Mouse (Mus musculus) thymus, postnatal 36 days (tissue): ENCODE measurements around the gene Atf6.

Source experiments
- DNase-seq, 2 experiments: peaks; one replicate each; pipeline ENCODE4 v3.0.0; 2022; ENCODE audit warnings: mixed read lengths in 2 of 2

Gene Atf6

GRCm38 (mm10) chr1:170766997-170767396 is 100.6 kb downstream of the Atf6 start:
- DNase-seq, result no peak

DNA sequence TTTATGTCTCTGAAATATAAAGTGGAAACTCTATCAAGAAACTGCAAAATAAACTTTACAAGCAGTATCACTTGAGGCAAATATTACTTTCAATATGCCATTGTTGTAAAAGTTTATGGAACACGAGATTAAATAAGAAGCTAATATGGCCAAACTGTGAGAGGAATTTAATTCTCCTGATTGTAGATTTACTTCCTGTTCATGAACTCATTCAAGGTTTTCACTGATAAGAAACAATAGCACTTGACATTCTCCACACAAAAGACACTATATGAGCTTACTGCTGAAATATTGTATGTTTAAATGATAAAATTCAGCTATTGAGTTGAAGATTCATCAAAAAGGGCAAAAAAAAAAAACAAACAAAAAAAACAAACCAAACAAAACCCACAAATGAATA is 102.8 kb downstream of the Atf6 start:
- no peak for DNase-seq

GRCm38 (mm10) chr1:170761634-170762033 is 105.9 kb downstream of the Atf6 start:
- no peak for DNase-seq

GRCm38 (mm10) chr1:170753597-170753996 is 114.0 kb downstream of the Atf6 start:
- DNase-seq, result no peak

- no peak for DNase-seq
Observed at GRCm38 (mm10) chr1:170751797-170752196, 115.8 kb downstream of the Atf6 start.

- DNase-seq, result no peak
Observed at GRCm38 (mm10) chr1:170746523-170746922, 121.0 kb downstream of the Atf6 start.

DNA sequence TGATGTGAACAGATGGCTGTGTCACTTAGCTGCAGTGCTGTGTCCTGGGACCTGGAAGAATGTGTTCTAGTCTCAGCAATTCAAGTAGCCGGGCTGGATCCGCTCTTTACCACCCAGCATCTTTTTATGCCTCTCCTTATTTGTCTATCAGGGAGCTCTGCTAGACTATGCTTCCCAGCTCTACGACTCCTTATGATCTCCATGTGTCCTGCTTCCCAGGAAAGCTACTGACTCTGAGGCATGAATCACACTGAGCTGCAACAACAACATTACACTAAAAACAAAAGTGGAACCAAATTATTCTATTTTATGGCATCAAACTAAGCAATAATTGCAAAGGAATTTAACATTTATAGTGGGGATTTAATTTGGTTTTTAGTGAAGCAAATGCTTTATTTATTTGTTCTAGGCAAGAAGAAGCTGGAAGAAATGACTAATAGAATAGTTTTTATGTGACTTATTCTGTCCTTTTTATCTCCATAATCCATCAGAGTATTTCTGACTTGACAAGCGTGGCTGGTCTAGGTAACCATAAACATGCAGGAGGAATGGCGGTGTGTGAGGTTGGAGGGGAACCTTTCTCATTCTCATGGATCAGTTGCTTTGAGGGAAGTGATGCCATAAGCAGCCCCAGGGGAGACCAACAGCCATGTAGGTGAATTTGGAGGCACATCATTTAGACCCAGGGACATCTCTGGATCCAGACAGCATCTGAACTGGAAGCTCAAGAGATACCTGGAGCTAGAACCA is 125.9 kb downstream of the Atf6 start:
- DNase-seq, result no peak

GRCm38 (mm10) chr1:170734866-170735265 is 132.7 kb downstream of the Atf6 start:
- no peak for DNase-seq

- DNase-seq, result no peak
Observed at GRCm38 (mm10) chr1:170732596-170732890, 135.0 kb downstream of the Atf6 start.

DNA sequence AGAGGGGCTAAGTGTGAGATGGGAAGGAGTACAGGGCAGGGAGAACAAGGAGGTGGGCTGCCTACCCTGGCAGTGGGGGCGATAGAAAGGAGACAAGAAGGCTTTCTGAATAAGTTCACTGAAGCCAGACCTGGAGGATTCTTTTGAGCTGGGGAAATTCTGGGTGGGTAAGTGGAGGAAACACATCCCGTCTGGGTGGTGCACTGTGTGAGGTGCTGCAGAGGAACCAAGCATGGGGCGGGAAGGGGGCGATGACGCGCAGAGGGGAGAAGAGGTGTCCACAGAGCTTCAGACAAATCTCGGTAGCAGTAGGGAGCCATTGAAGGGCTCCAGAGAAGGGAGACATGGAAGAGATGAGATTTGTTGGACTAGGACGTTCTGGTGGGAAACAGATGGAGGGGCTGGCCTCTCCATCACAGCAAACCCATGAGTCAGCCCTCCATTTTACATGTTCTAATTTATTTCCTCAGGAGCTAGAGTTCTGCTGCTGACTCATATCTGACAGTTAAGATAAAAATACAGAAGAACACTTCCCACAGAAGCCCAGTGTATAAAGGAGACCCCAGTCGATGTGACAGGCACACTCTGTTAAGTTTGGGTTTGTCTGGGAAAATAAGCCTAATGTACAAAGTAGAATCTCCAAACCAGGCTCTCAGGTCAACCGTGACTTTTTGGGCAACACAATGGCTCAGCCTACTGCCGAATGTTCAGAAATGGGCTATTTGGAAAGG is 135.5 kb downstream of the Atf6 start:
- no peak for DNase-seq

DNA sequence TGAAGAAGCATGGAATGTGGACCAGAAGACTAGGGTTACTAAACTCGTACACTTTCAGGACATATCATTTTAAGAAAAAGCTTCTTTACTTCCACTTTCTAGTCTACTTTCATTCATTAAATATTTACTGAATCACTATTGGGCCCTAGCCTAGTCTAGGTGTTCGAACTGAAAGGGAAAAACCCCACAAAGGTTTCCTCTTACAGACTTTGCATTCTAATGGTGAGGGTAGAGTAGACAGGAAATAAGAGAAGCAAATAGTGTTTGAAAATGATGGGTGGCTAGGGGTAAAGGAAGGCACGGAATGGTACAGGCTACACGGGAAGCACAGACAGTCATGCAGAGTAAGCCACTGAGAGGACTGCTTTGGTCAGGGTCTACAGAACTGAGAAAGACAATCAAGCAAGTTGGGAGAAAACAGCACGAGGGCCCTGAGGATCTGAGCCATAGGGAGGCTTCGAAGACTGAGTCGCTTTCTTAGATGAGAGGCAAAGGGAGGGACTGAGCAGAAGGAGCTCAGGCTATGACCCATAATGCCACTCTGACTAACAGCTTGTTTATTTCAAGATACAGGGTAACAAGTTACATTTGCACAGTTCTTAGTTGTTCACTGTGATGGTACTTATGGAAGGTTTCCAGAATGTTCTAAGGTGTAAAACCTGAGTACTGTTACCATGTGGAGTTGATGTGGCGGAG is 138.2 kb downstream of the Atf6 start:
- no peak for DNase-seq

DNA sequence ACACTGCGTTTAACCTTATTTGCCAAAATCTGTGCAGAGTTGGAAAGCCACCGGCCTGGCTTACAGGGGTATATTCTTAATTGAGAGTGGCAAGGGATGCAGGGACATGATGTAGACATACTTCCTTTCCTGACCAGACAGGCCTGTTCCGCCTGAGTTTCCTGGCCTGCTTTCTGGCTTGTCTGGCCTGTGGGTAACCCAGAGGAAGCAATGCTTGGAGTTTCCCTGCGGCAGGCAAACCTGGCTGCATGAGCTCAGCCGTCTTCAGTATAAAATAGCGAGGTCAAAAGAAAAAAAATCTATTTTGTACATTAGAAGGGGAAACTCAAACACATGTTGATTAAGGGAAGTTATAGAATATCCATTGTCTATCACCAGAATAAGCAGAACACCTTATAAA is 139.0 kb downstream of the Atf6 start:
- no peak for DNase-seq

GRCm38 (mm10) chr1:170721560-170721959 is 146.0 kb downstream of the Atf6 start:
- no peak for DNase-seq

GRCm38 (mm10) chr1:170718133-170718810 is 149.3 kb downstream of the Atf6 start:
- DNase-seq, result no peak

DNA sequence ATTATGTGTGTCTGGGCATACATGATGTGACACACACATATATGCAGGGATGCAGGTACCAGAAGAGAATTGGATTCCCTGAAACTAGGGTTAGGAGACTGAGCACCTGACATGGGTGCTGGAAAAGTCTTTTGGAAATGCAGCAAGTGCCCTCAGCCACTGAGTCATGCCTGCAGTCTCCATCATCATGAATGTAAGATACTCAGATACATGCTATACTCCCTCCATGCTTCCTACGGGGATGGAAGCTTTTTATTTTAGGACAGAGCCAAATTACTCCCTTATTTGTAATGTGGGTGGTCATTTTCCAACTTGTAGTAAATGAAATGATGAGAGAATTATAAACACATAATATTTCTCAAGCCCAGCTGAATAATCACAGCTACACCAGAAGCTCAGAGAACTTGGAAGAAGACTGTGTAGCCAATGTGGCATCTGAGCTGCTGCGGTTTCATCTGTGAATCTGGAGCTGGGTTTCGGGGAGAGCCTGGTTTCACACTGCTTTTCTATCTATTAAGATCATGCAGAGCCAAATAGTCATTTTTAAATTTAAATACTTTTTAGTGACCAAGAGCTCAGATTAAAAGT is 150.2 kb downstream of the Atf6 start:
- DNase-seq, result no peak

DNA sequence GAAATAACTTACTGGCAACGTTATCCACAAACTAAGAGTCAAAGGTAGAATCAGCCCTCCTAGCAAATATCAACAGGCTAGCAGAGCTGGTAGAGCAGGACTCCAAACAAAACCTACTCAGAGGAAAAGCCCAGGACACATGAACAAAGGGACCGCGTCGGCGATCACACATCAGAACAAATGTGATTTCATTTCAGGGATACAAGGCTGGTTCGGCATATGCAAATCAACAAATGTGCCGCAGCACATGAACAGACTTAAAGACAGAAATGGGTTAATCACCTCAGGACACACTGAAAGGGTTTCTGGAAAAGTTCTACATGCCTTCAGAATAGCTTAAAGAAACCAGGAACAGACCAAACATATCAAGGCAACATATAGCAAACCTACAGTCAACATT is 155.8 kb downstream of the Atf6 start:
- no peak for DNase-seq

- no peak for DNase-seq
Observed at GRCm38 (mm10) chr1:170709969-170710368, 157.6 kb downstream of the Atf6 start.

- peak; percentile 4 to 14 for DNase-seq
Observed at GRCm38 (mm10) chr1:170709481-170709880, 158.1 kb downstream of the Atf6 start.

DNA sequence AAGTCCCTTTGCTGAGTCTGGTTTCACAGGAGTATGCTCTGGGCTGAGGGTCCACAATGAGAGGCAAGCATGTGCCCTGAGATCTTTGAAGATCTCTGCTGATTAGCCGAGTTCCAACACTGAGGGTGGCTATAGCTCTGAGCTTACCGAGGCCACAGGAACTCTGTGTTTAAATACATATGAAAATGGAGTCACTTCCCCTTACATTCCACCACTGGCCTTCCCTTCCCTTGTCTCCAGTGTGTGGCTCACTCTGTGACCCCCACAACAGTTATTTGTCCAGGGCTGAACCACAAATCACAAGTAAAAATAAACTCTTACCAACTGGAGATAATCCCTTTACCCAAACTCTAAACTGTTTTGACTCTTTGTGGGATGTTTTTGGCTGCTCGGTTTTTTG is 158.5 kb downstream of the Atf6 start:
- no peak for DNase-seq

DNA sequence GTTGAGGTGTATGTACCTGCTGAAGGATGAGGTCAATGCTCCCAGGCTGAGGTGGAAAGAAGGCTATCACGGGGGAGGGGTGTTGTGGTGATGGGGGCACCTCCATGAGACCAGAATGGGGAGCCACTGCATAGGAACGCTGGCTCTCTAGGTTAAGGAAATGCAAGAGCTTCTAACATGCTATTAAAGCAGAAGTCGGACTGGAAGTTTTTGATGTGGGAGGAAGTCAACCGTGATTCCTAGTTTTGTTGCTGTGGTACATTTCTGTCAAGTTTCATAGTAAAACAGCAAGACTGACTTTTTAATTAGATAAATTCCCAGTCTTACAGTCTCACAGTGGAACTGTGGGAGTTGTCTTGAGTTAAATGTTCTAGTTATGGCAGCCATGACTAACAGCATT is 161.5 kb downstream of the Atf6 start:
- DNase-seq, result no peak

GRCm38 (mm10) chr1:170704911-170705594 is 162.5 kb downstream of the Atf6 start:
- no peak for DNase-seq

DNA sequence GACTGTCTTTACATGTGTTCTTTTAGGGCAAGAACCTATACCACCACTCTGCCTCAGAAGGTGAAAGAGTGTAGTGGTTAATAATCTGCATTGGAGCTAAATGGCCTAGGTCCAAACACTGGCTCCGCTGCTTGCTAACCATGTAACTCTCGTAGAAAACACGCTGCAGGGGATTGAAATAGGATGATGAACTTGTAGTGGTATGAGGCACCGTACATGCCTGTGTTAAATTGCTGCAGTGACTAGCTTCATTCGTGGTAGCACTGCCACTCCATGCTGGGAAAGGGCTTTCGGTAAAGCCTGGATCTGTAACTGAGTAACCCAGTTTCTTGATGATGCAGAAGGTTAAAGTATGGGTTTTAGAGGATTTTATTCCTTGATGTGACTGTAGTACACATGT is 163.5 kb downstream of the Atf6 start:
- no peak for DNase-seq
